Comparison of ENCODE assay signal across 8 mouse cellular contexts in the genomic region with DNA sequence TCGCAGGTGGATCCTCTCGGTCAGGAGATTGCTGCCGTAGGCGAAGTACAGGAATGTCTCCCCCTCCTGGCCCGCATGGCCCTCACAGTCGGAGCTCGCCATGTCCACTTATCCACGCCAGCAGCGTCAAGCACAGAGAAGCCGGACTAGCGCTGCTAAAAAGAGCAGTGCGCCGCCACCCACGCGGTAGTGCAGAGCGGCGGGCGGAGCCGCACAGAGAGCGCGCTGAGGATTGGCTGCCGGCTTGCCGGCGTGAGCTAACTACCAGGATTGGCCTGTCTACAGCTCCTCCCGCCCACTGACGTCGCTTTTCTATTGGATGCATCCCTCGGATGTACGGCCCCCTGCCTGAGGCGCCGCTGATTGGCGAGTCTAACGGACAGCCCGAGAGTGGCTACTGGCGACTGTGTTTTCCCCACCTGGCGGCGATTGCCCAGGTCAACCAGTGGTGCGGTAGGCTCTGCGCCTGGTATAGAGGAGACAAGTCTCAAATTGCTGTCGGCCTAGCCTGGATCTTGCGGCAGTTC. TPM values are rescaled to one million over a fixed set of nuclear protein-coding genes. Genes with fewer than 3 reads are reported as not detected.
DNase-seq lines count a peak whose midpoint lies in the region; ATAC-seq lines count a peak whose summit lies in the region.

A gene (minus strand): TSS at position 217 of the 527 bp plus-strand sequence.

- peaks cover 14% of the 10 kb centered on the region for H3K4me1 ChIP-seq in heart, embryonic 10.5 days
- H3K4me1 ChIP-seq in kidney, embryonic 15.5 days = peaks cover 10% of the 10 kb centered on the region

- peak within 1 kb of the TSS; percentile 71 for H3K4me3 ChIP-seq in heart, embryonic 10.5 days
- H3K4me3 ChIP-seq in kidney, embryonic 15.5 days (replicated peaks) = peak within 1 kb of the TSS; percentile 55

- DNase-seq in B cell, adult 2 months = peak; percentile 92 to 93
- DNase-seq in brain, adult 2 months (ENCODE audit: low read depth, low spot score) = peak; percentile 100
- peak; percentile 99 for DNase-seq in heart, embryonic 10.5 days (ENCODE audit: low spot score)
- peak; percentile 95 for DNase-seq in liver
- peak; percentile 90 to 94 for DNase-seq in spleen, postnatal 4 days (ENCODE audit: low spot score in 2 of 2)

- H3K9ac ChIP-seq in kidney, embryonic 15.5 days = peak within 1 kb of the TSS; percentile 43

- H3K27ac ChIP-seq in heart, embryonic 10.5 days = peak within 1 kb of the TSS; percentile 83
- peak within 1 kb of the TSS; percentile 37; the same call in 1 of the 2 replicates for H3K27ac ChIP-seq in kidney, embryonic 15.5 days

- under 1% methylated on average over 41 of the region's 41 CpGs for WGBS in heart, embryonic 10.5 days
- under 1% methylated on average over 41 of the region's 41 CpGs for WGBS in kidney, embryonic 15.5 days

- peak within 1 kb of the TSS; percentile 96 for H3K4me2 ChIP-seq in kidney, embryonic 15.5 days

- H3K9me3 ChIP-seq in heart, embryonic 10.5 days = no peaks in the 10 kb centered on the region
- no peaks in the 10 kb centered on the region for H3K9me3 ChIP-seq in kidney, embryonic 15.5 days (replicated peaks)

- ATAC-seq in erythroblast, adult 5-6 weeks (replicated peaks; ENCODE audit: low FRiP score, poor library complexity, severe bottlenecking) = peak; percentile 100
- peak; percentile 100 for ATAC-seq in kidney, embryonic 15.5 days (replicated peaks; ENCODE audit: low FRiP score)
- ATAC-seq in monocyte, adult 5-6 weeks (replicated peaks; ENCODE audit: insufficient number of reproducible peaks, low FRiP score, low TSS enrichment, poor library complexity, severe bottlenecking) = peak; percentile 98

- peaks cover 5% of the 10 kb centered on the region; the same call in 1 of the 2 replicates for H3K27me3 ChIP-seq in heart, embryonic 10.5 days (ENCODE audit: insufficient read depth, poor library complexity, severe bottlenecking)
- H3K27me3 ChIP-seq in kidney, embryonic 15.5 days = no peaks in the 10 kb centered on the region

- no peaks in the 10 kb centered on the region for H3K36me3 ChIP-seq in heart, embryonic 10.5 days
- H3K36me3 ChIP-seq in kidney, embryonic 15.5 days = no peaks in the 10 kb centered on the region

RNA-seq across cellular contexts. Expression of the gene that starts here (rescaled TPM):
- 0.63 and 0.96 TPM in 2 replicates for total RNA-seq in erythroblast, adult 5-6 weeks (2015; ENCODE audit: low replicate concordance)
- 0.98 and 4.8 TPM in 2 replicates for total RNA-seq in erythroblast, adult 5-6 weeks (2017; ENCODE audit: low replicate concordance)
- polyA plus RNA-seq in heart, embryonic 10.5 days (2016; fragmentation: Nextera tagmentation; extraction: Ambion mirVana) = 8.1 and 8.3 TPM in 2 replicates
- 8.8 and 9.0 TPM in 2 replicates for polyA plus RNA-seq in kidney, embryonic 15.5 days (2015; fragmentation: Nextera tagmentation; extraction: Ambion mirVana)
- total RNA-seq in monocyte, adult 5-6 weeks (2017) = 65.5 to 105 TPM (median 85.7 TPM) in 3 replicates

Comparison
In these comparisons a context has a peak if more than half of its experiments do, and no peak if none do; other contexts are left out.
1. Peak in every context shown above with its lines: DNase-seq, ATAC-seq, H3K4me3 ChIP-seq and H3K27ac ChIP-seq.
2. RNA of the gene that starts here (total RNA-seq): 65.5 to 105 TPM in monocyte, adult 5-6 weeks; 0.63 to 4.8 TPM in erythroblast, adult 5-6 weeks; every median in the first group is over 10 times any median in the second.